Mouse (Mus musculus) MEL (cell line): ENCODE measurements at regions not wholly inside any gene's neighbourhood (a gene's known extent, or its start where the extent isn't known, plus 50 kb on each side); places are given as distances from the start of the nearest gene placed in this dataset.

ENCODE experiments used
- CTCF ChIP-seq, 3 experiments: IDR thresholded peaks in 2 of 3; conservative IDR thresholded peaks in 1 of 3; 2 replicates each; pipeline ENCODE4 v1.5.1; 2011 to 2012; ENCODE audit warnings: low read length in 3 of 3, low read depth in 2 of 3, mild to moderate bottlenecking in 2 of 3, improper control_type of control experiment in 1 of 3, inconsistent platforms in 1 of 3, mixed read lengths in 1 of 3, moderate library complexity in 1 of 3; ENCODE audit not compliant: control insufficient read depth in 1 of 3, insufficient read depth in 1 of 3, poor library complexity in 1 of 3, severe bottlenecking in 1 of 3
- EP300 ChIP-seq, 2 experiments: IDR thresholded peaks; 2 replicates each; pipeline ENCODE4 v1.6.1; 2011; ENCODE audit warnings: improper control_type of control experiment in 2 of 2, low read length in 2 of 2, low read depth in 1 of 2, mild to moderate bottlenecking in 1 of 2
- HCFC1 ChIP-seq: IDR thresholded peaks from 2 replicates; pipeline ENCODE4 v1.6.1; 2012; ENCODE audit warnings: low read depth, mild to moderate bottlenecking, inconsistent platforms, low read length, improper control_type of control experiment, moderate library complexity

- TF ChIP-seq CTCF (IDR thresholded peaks at IDR 0.05 in 2 of 3, conservative IDR thresholded peaks at IDR 0.05 in 1 of 3; ENCODE audit: control insufficient read depth in 1 of 3, insufficient read depth in 1 of 3, low read depth in 2 of 3, low read length in 3 of 3, poor library complexity in 1 of 3, severe bottlenecking in 1 of 3) (no peak), EP300 (IDR thresholded peaks at IDR 0.05; ENCODE audit: low read depth in 1 of 2, low read length in 2 of 2) (no peak), HCFC1 (no peak)
Observed at GRCm38 (mm10) chr17:62546286-62546685, 334.8 kb downstream of the Efna5 start.
